Mouse (Mus musculus): Measurements from ENCODE around the gene Olfr1216.

- TF ChIP-seq POLR2A (IDR thresholded peaks at IDR 0.05; ENCODE audit: borderline replicate concordance, control insufficient read depth, low read depth, low read length) = no peak
- no peak for TF ChIP-seq CTCF (IDR thresholded peaks at IDR 0.05; ENCODE audit: control insufficient read depth, insufficient read depth, low read length)
Observed at GRCm38 (mm10) chr2:89018240-89018639, at the start of gene Olfr1216.
